Mouse (Mus musculus) cerebellum, postnatal 25 days (tissue): Measurements from ENCODE around the gene Sytl2.
A peak's percentile ranks its signal among the peaks of the same experiment; 100 is the strongest.

Source experiments
- DNase-seq, 2 experiments: peaks; one replicate each; pipeline ENCODE4 v3.0.0; 2021; ENCODE audit warnings: mixed read lengths in 2 of 2

Gene Sytl2

GRCm38 (mm10) chr7:90372804-90373203, 70.8 kb downstream of the Sytl2 start:
- no peak for DNase-seq

GRCm38 (mm10) chr7:90384411-90384810, 82.4 kb downstream of the Sytl2 start:
- DNase-seq = no peak

GRCm38 (mm10) chr7:90386885-90387459, 84.9 kb downstream of the Sytl2 start:
- DNase-seq = no peak

GRCm38 (mm10) chr7:90389765-90390164, 87.7 kb downstream of the Sytl2 start:
- DNase-seq = no peak

GRCm38 (mm10) chr7:90395073-90395472, 93.0 kb downstream of the Sytl2 start:
- DNase-seq = no peak

- DNase-seq = no peak
These were observed 93.9 kb downstream of the Sytl2 start for GRCm38 (mm10) chr7:90395928-90396327.

- peak; percentile 71 to 82 for DNase-seq
These were observed 107.9 kb downstream of the Sytl2 start for GRCm38 (mm10) chr7:90409934-90410333.

GRCm38 (mm10) chr7:90426020-90427001, 124.3 kb downstream of the Sytl2 start, which contains the start of gene Ccdc89:
TSS of gene Ccdc89 (plus strand) at chr7:90426577.
- DNase-seq = peak; percentile 84 to 86

GRCm38 (mm10) chr7:90427006-90427405, 125.0 kb downstream of the Sytl2 start:
- peak in 1 of 2 experiments; percentile 42 for DNase-seq

GRCm38 (mm10) chr7:90432221-90432620, 130.2 kb downstream of the Sytl2 start:
- DNase-seq = peak in 1 of 2 experiments; percentile 24

- no peak for DNase-seq
These were observed 138.0 kb downstream of the Sytl2 start for GRCm38 (mm10) chr7:90440044-90440443.

GRCm38 (mm10) chr7:90442070-90442469, 140.0 kb downstream of the Sytl2 start:
- no peak for DNase-seq

- peak; percentile 96 to 97 for DNase-seq
These were observed 140.5 kb downstream of the Sytl2 start, which contains the start of gene Crebzf for GRCm38 (mm10) chr7:90442518-90443080. TSS of gene Crebzf (plus strand) at chr7:90442729.

GRCm38 (mm10) chr7:90443101-90444091, 141.3 kb downstream of the Sytl2 start:
- peak; percentile 84 to 87 for DNase-seq

GRCm38 (mm10) chr7:90444206-90444605, 142.2 kb downstream of the Sytl2 start:
- DNase-seq = peak in 1 of 2 experiments; percentile 24

- DNase-seq = no peak
These were observed 154.2 kb downstream of the Sytl2 start for GRCm38 (mm10) chr7:90456149-90456844.

- peak; percentile 87 to 91 for DNase-seq
These were observed 154.9 kb downstream of the Sytl2 start, which contains the start of gene Tmem126a for GRCm38 (mm10) chr7:90456845-90457468. TSS of gene Tmem126a (minus strand) at chr7:90457229.

- DNase-seq = peak in 1 of 2 experiments; percentile 31
These were observed 155.5 kb downstream of the Sytl2 start for GRCm38 (mm10) chr7:90457517-90457916.
